Mouse (Mus musculus) midbrain, embryonic 14.5 days (tissue): ENCODE measurements around the gene Arl14ep. TPM values are rescaled to one million over a fixed set of nuclear protein-coding genes. Genes with fewer than 3 reads are reported as not detected.
A peak's percentile ranks its signal among the peaks of the same experiment; 100 is the strongest.

Experiments
- ATAC-seq: fragments of 200-750 bp; cut with Nextera tagmentation; 2 replicates; pipeline ENCODE4 v1.8.0; 2017; ENCODE audit warnings: moderate number of reproducible peaks, moderate library complexity; ENCODE audit not compliant: low FRiP score, low TSS enrichment
- DNase-seq: peaks from one replicate; pipeline ENCODE4 v3.0.0-alpha.2; 2015
- H3K27ac ChIP-seq: fragments of 300-500 bp; sonication (generic); replicated peaks from 2 replicates; pipeline ENCODE4 v1.5.1; 2014; ENCODE audit warnings: mild to moderate bottlenecking, low read depth, low read length, moderate library complexity
- H3K27me3 ChIP-seq: fragments of 300-500 bp; sonication (generic); 2 replicates; pipeline ENCODE4 v1.6.1; 2014; ENCODE audit warnings: low read length, control low read depth, mixed read lengths; ENCODE audit not compliant: control insufficient read depth, insufficient read depth
- H3K36me3 ChIP-seq: fragments of 300-500 bp; sonication (generic); 2 replicates; pipeline ENCODE4 v1.6.1; 2014; ENCODE audit warnings: low read length, control low read depth; ENCODE audit not compliant: control insufficient read depth, insufficient read depth
- H3K4me1 ChIP-seq: fragments of 300-500 bp; sonication (generic); 2 replicates; pipeline ENCODE4 v1.6.1; 2014; ENCODE audit warnings: mild to moderate bottlenecking, antibody characterized with exemption, low read length, control low read depth; ENCODE audit not compliant: control insufficient read depth, insufficient read depth
- H3K4me2 ChIP-seq: fragments of 300-500 bp; sonication (generic); 2 replicates; pipeline ENCODE4 v1.6.1; 2014; ENCODE audit warnings: mild to moderate bottlenecking, low read length, moderate library complexity
- H3K4me3 ChIP-seq: fragments of 300-500 bp; sonication (generic); replicated peaks from 2 replicates; pipeline ENCODE4 v1.5.1; 2014; ENCODE audit warnings: low read depth, low read length
- H3K9ac ChIP-seq: fragments of 300-500 bp; sonication (generic); replicated peaks from 2 replicates; pipeline ENCODE4 v1.6.1; 2014; ENCODE audit warnings: mild to moderate bottlenecking, low read length, moderate library complexity
- H3K9me3 ChIP-seq: fragments of 300-500 bp; sonication (generic); 2 replicates; pipeline ENCODE4 v1.6.1; 2016; ENCODE audit warnings: low read length, control low read depth, mixed read lengths; ENCODE audit not compliant: control insufficient read depth
- WGBS: fragments of 180-500 bp; shearing (Covaris S2); extraction: QIAGEN DNeasy Blood & Tissue Kit; methylation state at CpG from one replicate; pipeline ENCODE4 v1.1.7; 2014; 5-methylcytosine and 5-hydroxymethylcytosine counted together
- polyA plus RNA-seq: library from polyadenylated mRNA; unstranded; fragments of >200 nt; fragmentation: Nextera tagmentation; extraction: Ambion mirVana; gene quantifications from 2 replicates; pipeline ENCODE4 v1.2.1, GENCODE M21; 2014

Arl14ep gene
- polyA plus RNA-seq, 1 experiment from 2014 or later, result 44.6 TPM

- no peaks in the 10 kb centered on the region for H3K36me3 ChIP-seq
- ATAC-seq (no peak), DNase-seq (no peak)
Observed at GRCm38 (mm10) chr2:106984945-106985344, 10.7 kb upstream of the Arl14ep start.

GRCm38 (mm10) chr2:106982503-106982902, 8.3 kb upstream of the Arl14ep start:
- H3K27ac ChIP-seq, result no peak overlapping the region
- H3K9me3 ChIP-seq, result no peaks in the 10 kb centered on the region
- ATAC-seq (no peak), DNase-seq (peak; percentile 58)
- no peak overlapping the region for H3K4me2 ChIP-seq
- H3K4me3 ChIP-seq, result no peak overlapping the region
- H3K4me1 ChIP-seq, result no peaks in the 10 kb centered on the region
- WGBS, result 54% methylated on average over 6 of the region's 6 CpGs
- H3K27me3 ChIP-seq, result no peaks in the 10 kb centered on the region
- H3K36me3 ChIP-seq, result no peaks in the 10 kb centered on the region
- no peak overlapping the region for H3K9ac ChIP-seq

More at GRCm38 (mm10) chr2:106984945-106985344, 10.7 kb upstream of the Arl14ep start:
- Histone ChIP-seq H3K4me3 (no peak overlapping the region), H3K27ac (no peak overlapping the region), H3K27me3 (no peaks in the 10 kb centered on the region), H3K9ac (no peak overlapping the region), H3K9me3 (no peaks in the 10 kb centered on the region), H3K4me2 (no peak overlapping the region), H3K4me1 (no peaks in the 10 kb centered on the region)
- 100% methylated on average over 2 of the region's 2 CpGs for WGBS

GRCm38 (mm10) chr2:106976472-106976871, 2.2 kb upstream of the Arl14ep start:
- H3K4me2 ChIP-seq, result no peak overlapping the region
- no peaks in the 10 kb centered on the region for H3K27me3 ChIP-seq
- H3K9me3 ChIP-seq, result no peaks in the 10 kb centered on the region
- DNase-seq (no peak), ATAC-seq (no peak)
- no peak overlapping the region for H3K27ac ChIP-seq
- H3K36me3 ChIP-seq, result no peaks in the 10 kb centered on the region
- no peak overlapping the region for H3K4me3 ChIP-seq
- peaks cover 9% of the 10 kb centered on the region for H3K4me1 ChIP-seq
- 93% methylated on average over 3 of the region's 3 CpGs for WGBS
- H3K9ac ChIP-seq, result no peak overlapping the region

GRCm38 (mm10) chr2:106973332-106973958, 779 bp downstream of the Arl14ep start:
- no peak for ATAC-seq
- no peak overlapping the region for H3K27ac ChIP-seq

GRCm38 (mm10) chr2:106972851-106973250, 1.4 kb downstream of the Arl14ep start:
- no peak for DNase-seq
- H3K9ac ChIP-seq, result no peak overlapping the region
- no peak for ATAC-seq
- H3K4me3 ChIP-seq, result 0 out of 2 replicates have a peak overlapping the region, but pooled peaks have one; percentile 88
- WGBS, result 94% methylated on average over 6 of the region's 6 CpGs
- peak overlapping the region; percentile 65 for H3K4me2 ChIP-seq
- no peaks in the 10 kb centered on the region for H3K9me3 ChIP-seq
- peaks cover 10% of the 10 kb centered on the region; the same call in 1 of the 2 replicates for H3K36me3 ChIP-seq
- H3K4me1 ChIP-seq, result peaks cover 14% of the 10 kb centered on the region
- no peak overlapping the region for H3K27ac ChIP-seq
- no peaks in the 10 kb centered on the region for H3K27me3 ChIP-seq

More at GRCm38 (mm10) chr2:106973332-106973958, 779 bp downstream of the Arl14ep start:
- Histone ChIP-seq H3K4me3 (peak overlapping the region; percentile 88), H3K9ac (peak overlapping the region; percentile 93), H3K9me3 (no peaks in the 10 kb centered on the region), H3K27me3 (no peaks in the 10 kb centered on the region), H3K36me3 (0 out of 2 replicates have a peak, but pooled peaks cover 4% of the 10 kb centered on the region), H3K4me1 (peaks cover 14% of the 10 kb centered on the region), H3K4me2 (peak overlapping the region; percentile 65)
- WGBS, result 71% methylated on average over 17 of the region's 17 CpGs
- no peak for DNase-seq

- no peak overlapping the region for H3K4me2 ChIP-seq
- H3K27me3 ChIP-seq, result no peaks in the 10 kb centered on the region
- H3K9ac ChIP-seq, result no peak overlapping the region
- H3K4me3 ChIP-seq, result no peak overlapping the region
- H3K4me1 ChIP-seq, result peaks cover 14% of the 10 kb centered on the region
- no peak for DNase-seq
- H3K27ac ChIP-seq, result no peak overlapping the region
- H3K9me3 ChIP-seq, result no peaks in the 10 kb centered on the region
- no peak for ATAC-seq
- WGBS, result 96% methylated on average over 12 of the region's 12 CpGs
- H3K36me3 ChIP-seq, result peaks cover 26% of the 10 kb centered on the region
Observed at GRCm38 (mm10) chr2:106970971-106971370, 3.3 kb downstream of the Arl14ep start.

- H3K4me1 ChIP-seq, result peaks cover 10% of the 10 kb centered on the region
- 84% methylated on average over 6 of the region's 6 CpGs for WGBS
- no peaks in the 10 kb centered on the region for H3K27me3 ChIP-seq
- H3K9ac ChIP-seq, result no peak overlapping the region
- H3K4me2 ChIP-seq, result no peak overlapping the region
- DNase-seq, result no peak
- ATAC-seq, result no peak
- no peaks in the 10 kb centered on the region for H3K9me3 ChIP-seq
- peaks cover 47% of the 10 kb centered on the region for H3K36me3 ChIP-seq
- no peak overlapping the region for H3K27ac ChIP-seq
- H3K4me3 ChIP-seq, result no peak overlapping the region
Observed at GRCm38 (mm10) chr2:106968320-106968719, 5.9 kb downstream of the Arl14ep start.

- Histone ChIP-seq H3K36me3 (peaks cover 45% of the 10 kb centered on the region), H3K4me1 (no peaks in the 10 kb centered on the region), H3K27ac (no peak overlapping the region), H3K4me2 (no peak overlapping the region), H3K9me3 (no peaks in the 10 kb centered on the region), H3K9ac (no peak overlapping the region), H3K4me3 (no peak overlapping the region), H3K27me3 (no peaks in the 10 kb centered on the region)
- no peak for ATAC-seq
- DNase-seq, result no peak
- 92% methylated on average over 3 of the region's 3 CpGs for whole genome bisulfite sequencing
Observed at GRCm38 (mm10) chr2:106963560-106963959, 10.7 kb downstream of the Arl14ep start.

GRCm38 (mm10) chr2:106961650-106962049, 12.6 kb downstream of the Arl14ep start:
- Histone ChIP-seq H3K9me3 (no peaks in the 10 kb centered on the region), H3K4me1 (no peaks in the 10 kb centered on the region), H3K9ac (no peak overlapping the region), H3K36me3 (peaks cover 30% of the 10 kb centered on the region), H3K27ac (no peak overlapping the region), H3K27me3 (no peaks in the 10 kb centered on the region), H3K4me3 (no peak overlapping the region), H3K4me2 (no peak overlapping the region)
- DNase-seq (peak; percentile 65), ATAC-seq (no peak)
- WGBS, result 80% methylated on average over 3 of the region's 3 CpGs
